Mouse (Mus musculus): ENCODE measurements around the gene Rps6ka3.

- peak; percentile 35; the same call in 1 of the 2 replicates for TF ChIP-seq CTCF (IDR thresholded peaks at IDR 0.05; ENCODE audit: low read depth)
- no peak for TF ChIP-seq EP300 (IDR thresholded peaks at IDR 0.05; ENCODE audit: low read depth)
Measured at GRCm38 (mm10) chrX:159269072-159269471, 59.0 kb downstream of the Rps6ka3 start.
